Mouse (Mus musculus) kidney, embryonic 15.5 days (tissue): ENCODE results near the gene Mrs2. TPM values are rescaled to one million over a fixed set of nuclear protein-coding genes. Genes with fewer than 3 reads are reported as not detected.
A peak's percentile ranks its signal among the peaks of the same experiment; 100 is the strongest.

ENCODE experiments used
- ATAC-seq: fragments of 200-750 bp; cut with Nextera tagmentation; replicated peaks from 2 replicates; pipeline ENCODE4 v1.8.0; 2017; ENCODE audit warnings: moderate TSS enrichment; ENCODE audit not compliant: low FRiP score
- H3K27ac ChIP-seq: fragments of 300-500 bp; sonication (generic); 2 replicates; pipeline ENCODE4 v1.5.1; 2015; ENCODE audit warnings: mild to moderate bottlenecking, inconsistent platforms
- H3K27me3 ChIP-seq: fragments of 300-500 bp; sonication (generic); 2 replicates; pipeline ENCODE4 v1.6.1; 2015; ENCODE audit warnings: inconsistent platforms
- H3K36me3 ChIP-seq: fragments of 300-500 bp; sonication (generic); 2 replicates; pipeline ENCODE4 v1.6.1; 2015; ENCODE audit warnings: inconsistent platforms
- H3K4me1 ChIP-seq: fragments of 300-500 bp; sonication (generic); 2 replicates; pipeline ENCODE4 v1.6.1; 2015; ENCODE audit warnings: inconsistent platforms
- H3K4me2 ChIP-seq: fragments of 300-500 bp; sonication (generic); 2 replicates; pipeline ENCODE4 v1.6.1; 2015; ENCODE audit warnings: moderate library complexity, mild to moderate bottlenecking, inconsistent platforms
- H3K4me3 ChIP-seq: fragments of 300-500 bp; sonication (generic); replicated peaks from 2 replicates; pipeline ENCODE4 v1.5.1; 2015; ENCODE audit warnings: mild to moderate bottlenecking, inconsistent platforms
- H3K9ac ChIP-seq: fragments of 300-500 bp; sonication (generic); 2 replicates; pipeline ENCODE4 v1.6.1; 2015; ENCODE audit warnings: mild to moderate bottlenecking, inconsistent platforms
- H3K9me3 ChIP-seq: fragments of 300-500 bp; sonication (generic); replicated peaks from 2 replicates; pipeline ENCODE4 v1.6.1; 2016; ENCODE audit warnings: inconsistent platforms
- WGBS: fragments of 180-500 bp; shearing (Covaris S2); methylation state at CpG from one replicate; pipeline ENCODE4 v1.1.7; 2015; ENCODE audit warnings: mixed read lengths; 5-methylcytosine and 5-hydroxymethylcytosine counted together
- polyA plus RNA-seq: library from polyadenylated mRNA; unstranded; fragments of >200 nt; fragmentation: Nextera tagmentation; extraction: Ambion mirVana; gene quantifications from 2 replicates; pipeline ENCODE4 v1.2.1, GENCODE M21; 2015

The Mrs2 gene
- polyA plus RNA-seq, 1 experiment from 2014 or later: 17.4 TPM

DNA sequence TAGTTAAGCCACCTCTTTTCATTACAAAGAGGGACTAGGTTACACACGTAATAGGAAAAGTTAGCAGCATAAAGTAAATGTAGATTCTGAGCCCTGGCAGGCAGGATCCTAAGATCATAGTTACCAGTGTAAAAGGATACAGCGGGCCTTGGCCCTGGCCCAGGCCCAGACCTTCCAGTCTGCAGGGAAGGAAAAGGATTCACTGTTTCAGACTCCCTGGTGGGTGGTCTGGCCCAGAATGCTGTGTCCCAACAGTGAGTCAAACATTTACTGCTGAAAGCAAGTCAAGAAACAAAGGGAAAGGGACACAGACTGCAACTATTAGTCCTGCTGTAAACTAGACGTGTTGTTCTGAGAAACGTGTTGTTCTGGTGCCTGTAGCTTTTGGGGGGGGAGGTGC lies 74.6 kb downstream of the Mrs2 start:
- ATAC-seq: peak; percentile 62; the same call in 1 of the 2 replicates
- Histone ChIP-seq H3K9me3 (no peaks in the 10 kb centered on the region), H3K27ac (no peak overlapping the region), H3K9ac (no peak overlapping the region), H3K4me2 (no peak overlapping the region), H3K4me1 (0 out of 2 replicates have a peak, but pooled peaks cover 4% of the 10 kb centered on the region), H3K36me3 (no peaks in the 10 kb centered on the region), H3K4me3 (no peak overlapping the region), H3K27me3 (no peaks in the 10 kb centered on the region)
- WGBS: 11% methylated on average over 4 of the region's 4 CpGs

DNA sequence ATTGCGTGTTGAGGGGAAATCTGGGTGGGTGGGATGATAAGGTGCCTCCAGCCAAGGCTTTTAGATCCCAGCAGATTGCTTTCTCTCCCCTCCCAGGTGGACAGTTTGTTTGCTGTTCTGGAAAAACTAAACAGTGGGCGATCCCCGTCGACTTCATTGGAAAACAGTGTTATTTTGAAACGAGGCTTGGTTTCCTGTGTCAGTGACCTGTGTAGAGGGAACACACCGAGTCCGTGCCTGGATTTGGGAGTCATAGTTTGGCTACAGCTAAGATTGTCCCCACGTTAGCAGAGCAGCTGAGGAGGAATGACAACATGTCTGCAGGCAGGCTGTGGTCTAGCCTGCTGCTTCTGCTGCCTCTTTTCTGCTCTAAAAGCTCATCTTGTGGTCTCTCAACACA lies 76.9 kb downstream of the Mrs2 start:
- no peak for ATAC-seq
- Histone ChIP-seq H3K4me2 (no peak overlapping the region), H3K36me3 (no peaks in the 10 kb centered on the region), H3K27me3 (no peaks in the 10 kb centered on the region), H3K9ac (no peak overlapping the region), H3K9me3 (no peaks in the 10 kb centered on the region), H3K4me1 (peaks cover 9% of the 10 kb centered on the region), H3K27ac (no peak overlapping the region), H3K4me3 (no peak overlapping the region)
- 57% methylated on average over 8 of the region's 8 CpGs for WGBS

DNA sequence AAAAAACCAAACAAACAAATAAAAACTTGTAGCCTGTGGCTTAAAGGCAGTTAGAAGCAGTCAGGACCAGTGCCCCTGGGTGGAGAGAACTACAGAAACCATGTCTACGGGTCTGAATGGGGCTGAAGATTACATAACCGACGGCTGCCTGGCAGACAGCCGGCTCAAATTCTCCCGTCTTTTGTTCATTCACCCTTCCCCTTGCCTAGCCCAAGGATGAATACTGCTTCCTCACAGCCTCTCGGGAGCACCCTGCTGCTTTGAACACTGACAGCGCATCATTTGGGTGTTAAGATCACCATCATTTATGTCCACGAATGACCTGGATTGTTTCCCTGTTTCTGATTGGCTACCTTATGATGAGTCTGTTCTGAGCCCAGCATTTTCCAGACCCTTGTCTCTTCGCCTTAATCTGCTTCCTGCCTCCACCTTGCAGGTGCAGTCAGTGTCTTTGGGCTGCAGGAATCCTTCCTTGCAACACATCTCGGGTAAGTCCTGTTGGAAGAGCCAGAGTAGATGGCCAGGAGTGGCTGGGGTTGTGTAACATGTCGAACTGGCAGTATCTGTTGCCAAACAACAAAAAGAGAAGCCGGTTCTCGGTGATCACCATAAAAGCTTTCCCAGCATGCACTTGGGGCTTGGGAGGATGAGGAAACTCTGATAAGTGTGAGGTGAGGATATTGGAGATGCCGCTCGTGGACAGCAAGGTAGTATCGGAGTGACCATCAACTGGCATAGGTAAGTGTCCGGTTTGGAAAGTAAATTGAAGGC lies 77.5 kb downstream of the Mrs2 start, which contains the start of gene Gpld1:
Gene Gpld1, plus strand, starts transcription at position 641 of the 771 bp plus-strand sequence.
- Histone ChIP-seq H3K9ac (no peak within 1 kb of the TSS), H3K27me3 (no peaks in the 10 kb centered on the region), H3K36me3 (no peaks in the 10 kb centered on the region), H3K9me3 (no peaks in the 10 kb centered on the region), H3K4me3 (no peak within 1 kb of the TSS), H3K27ac (no peak within 1 kb of the TSS), H3K4me1 (peaks cover 15% of the 10 kb centered on the region), H3K4me2 (no peak within 1 kb of the TSS)
- ATAC-seq: no peak
- WGBS: 63% methylated on average over 17 of the region's 17 CpGs

DNA sequence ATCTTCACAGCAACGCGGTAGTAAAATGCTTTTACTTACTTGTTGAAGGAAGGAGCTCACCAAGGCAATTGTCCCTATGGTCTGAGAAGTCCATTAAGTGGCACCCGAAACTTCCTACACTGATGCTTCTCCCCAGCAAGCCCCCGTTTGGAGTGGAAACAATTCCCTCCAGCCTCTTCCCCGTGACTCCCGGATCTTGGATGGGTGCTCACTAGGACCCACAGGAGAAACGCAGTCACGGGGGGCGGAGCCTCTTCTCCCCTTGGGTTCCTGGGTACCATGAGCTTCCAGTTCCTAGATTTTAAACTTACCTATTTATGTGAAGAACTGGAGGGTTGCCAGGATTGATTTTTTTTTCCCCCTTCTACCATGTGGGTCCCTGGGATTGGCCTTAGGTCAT lies 80.7 kb downstream of the Mrs2 start:
- 0 out of 2 replicates have a peak, but pooled peaks cover 6% of the 10 kb centered on the region for H3K36me3 ChIP-seq
- no peak overlapping the region for H3K27ac ChIP-seq
- peaks cover 18% of the 10 kb centered on the region for H3K4me1 ChIP-seq
- 89% methylated on average over 9 of the region's 9 CpGs for WGBS
- no peak for ATAC-seq
- no peak overlapping the region for H3K9ac ChIP-seq
- H3K4me2 ChIP-seq: no peak overlapping the region
- no peaks in the 10 kb centered on the region for H3K27me3 ChIP-seq
- no peaks in the 10 kb centered on the region for H3K9me3 ChIP-seq
- H3K4me3 ChIP-seq: no peak overlapping the region

DNA sequence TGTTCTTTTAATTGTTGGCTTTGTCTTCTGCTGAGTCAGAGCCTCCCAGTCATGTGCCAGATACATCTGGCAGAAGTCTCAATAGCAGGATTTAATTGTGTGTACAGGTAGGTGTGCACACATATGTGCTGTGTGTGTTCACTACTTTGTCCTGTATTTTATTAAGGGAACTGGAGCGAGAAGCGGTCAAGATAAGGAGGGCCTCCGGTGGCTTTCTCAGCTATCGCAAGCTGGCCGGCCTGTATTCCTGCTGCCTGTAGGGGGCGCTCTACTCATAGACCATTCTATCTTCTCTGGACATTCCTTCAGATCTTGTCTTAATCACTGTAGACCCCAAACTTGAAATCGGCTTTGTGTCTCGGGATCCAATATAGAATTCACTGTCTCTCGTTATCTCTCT lies 81.5 kb downstream of the Mrs2 start:
- Histone ChIP-seq H3K27ac (no peak overlapping the region), H3K27me3 (no peaks in the 10 kb centered on the region), H3K9ac (no peak overlapping the region), H3K9me3 (no peaks in the 10 kb centered on the region), H3K4me2 (no peak overlapping the region), H3K36me3 (0 out of 2 replicates have a peak, but pooled peaks cover 6% of the 10 kb centered on the region), H3K4me1 (peaks cover 18% of the 10 kb centered on the region), H3K4me3 (no peak overlapping the region)
- WGBS: 34% methylated on average over 9 of the region's 9 CpGs
- no peak for ATAC-seq

DNA sequence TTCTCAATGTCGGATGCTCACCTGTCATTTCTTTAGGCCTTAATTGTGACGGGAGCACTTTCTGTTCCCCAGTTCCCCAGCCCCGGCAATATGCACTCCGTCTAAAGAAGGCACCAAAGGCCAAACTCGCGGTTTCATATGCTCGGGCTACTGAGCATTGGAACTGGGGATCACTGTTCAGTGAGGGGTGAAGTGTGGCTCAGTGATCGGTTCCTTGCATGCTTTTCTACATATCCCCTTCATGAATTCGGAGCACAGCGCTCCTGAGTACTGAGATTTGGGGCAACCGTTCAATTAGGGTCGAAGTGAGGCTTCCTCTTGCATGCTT lies 82.4 kb downstream of the Mrs2 start:
- no peaks in the 10 kb centered on the region for H3K27me3 ChIP-seq
- peaks cover 18% of the 10 kb centered on the region for H3K4me1 ChIP-seq
- peak; percentile 41; the same call in 1 of the 2 replicates for ATAC-seq
- peak overlapping the region; percentile 79 for H3K4me2 ChIP-seq
- 0 out of 2 replicates have a peak, but pooled peaks cover 6% of the 10 kb centered on the region for H3K36me3 ChIP-seq
- peak overlapping the region; percentile 81 for H3K9ac ChIP-seq
- no peaks in the 10 kb centered on the region for H3K9me3 ChIP-seq
- WGBS: 12% methylated on average over 12 of the region's 12 CpGs
- no peak overlapping the region for H3K27ac ChIP-seq
- peak overlapping the region; percentile 92 for H3K4me3 ChIP-seq

Other genes starting within 250 kb of the Mrs2 start
- gene BC005537, start 218.7 kb downstream of the Mrs2 start, polyA plus RNA-seq: 16.7 and 17.1 TPM in 2 replicates
- 103 and 105 TPM in 2 replicates for gene Acot13, start 188.8 kb downstream of the Mrs2 start, polyA plus RNA-seq
- 63.9 and 65.5 TPM in 2 replicates for gene Tdp2, start 188.7 kb downstream of the Mrs2 start, polyA plus RNA-seq
- 0.57 and 0.61 TPM in 2 replicates for gene D130043K22Rik, start 175.2 kb downstream of the Mrs2 start, polyA plus RNA-seq
- 7.8 and 7.9 TPM in 2 replicates for gene Aldh5a1, start 82.7 kb downstream of the Mrs2 start, polyA plus RNA-seq
- 0.84 and 1.2 TPM in 2 replicates for gene Gpld1, start 77.2 kb downstream of the Mrs2 start, polyA plus RNA-seq
- gene Dcdc2a, start 35.6 kb upstream of the Mrs2 start, polyA plus RNA-seq: 40.0 and 45.1 TPM in 2 replicates